Mouse (Mus musculus): ENCODE results near the gene Eapp.

The Eapp gene

GRCm38 (mm10) chr12:54640259-54640658 is 55.4 kb downstream of the Eapp start:
- DNase-seq (ENCODE audit: low read depth, low spot score) = no peak

- no peak for DNase-seq (ENCODE audit: low read depth, low spot score)
These were observed 58.7 kb downstream of the Eapp start for GRCm38 (mm10) chr12:54637033-54637432.

GRCm38 (mm10) chr12:54632141-54632540 is 63.6 kb downstream of the Eapp start:
- no peak for DNase-seq (ENCODE audit: low read depth, low spot score)

GRCm38 (mm10) chr12:54621942-54622341 is 73.8 kb downstream of the Eapp start:
- DNase-seq (ENCODE audit: low read depth, low spot score) = no peak
